Mouse (Mus musculus) MEL (cell line): ENCODE results near the gene Olfr716. TPM values are rescaled to one million over a fixed set of nuclear protein-coding genes. Genes with fewer than 3 reads are reported as not detected.
"Not testable (repeated sequence)": the region's sequence is repeated elsewhere in the genome, so short reads cannot be mapped to it uniquely, and the experiment has no call there.

Experiments used
- DNase-seq: peaks from one replicate; pipeline ENCODE4 v3.0.0; 2011; ENCODE audit warnings: low read depth, low spot score
- H3K27ac ChIP-seq: 2 replicates; pipeline ENCODE4 v1.5.1; 2012; ENCODE audit warnings: low read depth, mild to moderate bottlenecking, control low read depth, low read length, moderate library complexity; ENCODE audit not compliant: control insufficient read depth
- H3K27me3 ChIP-seq, 2 experiments: fragments of 150-350 bp in 1 of 2; sonication (generic) in 1 of 2; 2 replicates each; pipeline ENCODE4 v1.6.1; 2012; ENCODE audit warnings: low read length in 2 of 2, mild to moderate bottlenecking in 2 of 2, improper control_type of control experiment in 1 of 2, moderate library complexity in 1 of 2; ENCODE audit not compliant: insufficient read depth in 2 of 2, control insufficient read depth in 1 of 2
- H3K36me3 ChIP-seq, 2 experiments: 2 replicates each; pipeline ENCODE4 v1.6.1; 2012 to 2014; ENCODE audit warnings: low read length in 2 of 2, improper control_type of control experiment in 1 of 2, inconsistent platforms in 1 of 2, mild to moderate bottlenecking in 1 of 2; ENCODE audit not compliant: insufficient read depth in 2 of 2, control insufficient read depth in 1 of 2
- H3K4me1 ChIP-seq, 2 experiments: fragments of 150-350 bp in 1 of 2; sonication (generic) in 1 of 2; 2 replicates each; pipeline ENCODE4 v1.6.1; 2012; ENCODE audit warnings: low read length in 2 of 2, improper control_type of control experiment in 1 of 2, mild to moderate bottlenecking in 1 of 2; ENCODE audit not compliant: insufficient read depth in 2 of 2, control insufficient read depth in 1 of 2
- H3K4me3 ChIP-seq, 2 experiments: fragments of 150-350 bp in 1 of 2; sonication (generic) in 1 of 2; 2 replicates each; pipeline ENCODE4 v1.5.1; 2012; ENCODE audit warnings: low read depth in 2 of 2, low read length in 2 of 2, mild to moderate bottlenecking in 2 of 2, moderate library complexity in 2 of 2, control low read depth in 1 of 2, improper control_type of control experiment in 1 of 2; ENCODE audit not compliant: control insufficient read depth in 1 of 2, insufficient read depth in 1 of 2
- H3K79me2 ChIP-seq: 2 replicates; pipeline ENCODE4 v1.6.1; 2012; ENCODE audit warnings: mild to moderate bottlenecking, low read length, moderate library complexity; ENCODE audit not compliant: control insufficient read depth, poor library complexity, insufficient read depth
- H3K9ac ChIP-seq: 2 replicates; pipeline ENCODE4 v1.6.1; 2012; ENCODE audit warnings: low read depth, mild to moderate bottlenecking, control low read depth, low read length, moderate library complexity; ENCODE audit not compliant: control insufficient read depth, poor library complexity, severe bottlenecking
- H3K9me3 ChIP-seq: fragments of 150-350 bp; sonication (generic); replicated peaks from 2 replicates; pipeline ENCODE4 v1.6.1; 2012; ENCODE audit warnings: mild to moderate bottlenecking, low read length, improper control_type of control experiment, moderate library complexity; ENCODE audit not compliant: insufficient read depth
- KAT2A ChIP-seq: conservative IDR thresholded peaks from 2 replicates; pipeline ENCODE4 v1.6.1; 2012; ENCODE audit warnings: low read depth, low read length, improper control_type of control experiment, inconsistent platforms
- NELFE ChIP-seq: IDR thresholded peaks from 2 replicates; pipeline ENCODE4 v1.6.1; 2011; ENCODE audit warnings: low read depth, low read length, improper control_type of control experiment
- ZMIZ1 ChIP-seq: IDR thresholded peaks from 2 replicates; pipeline ENCODE4 v1.6.1; 2012; ENCODE audit warnings: low read depth, mild to moderate bottlenecking, inconsistent platforms, low read length, improper control_type of control experiment, moderate library complexity
- polyA plus RNA-seq, 2 experiments: library from polyadenylated mRNA; stranded (reverse) in 1 of 2; unstranded in 1 of 2; fragments of >175 nt in 1 of 2; fragments of >200 nt in 1 of 2; gene quantifications; 2 replicates each; pipeline versions ENCODE4 v1.2.1 to v1.2.4; 2012; ENCODE audit warnings: low replicate concordance in 2 of 2, low read depth in 1 of 2; ENCODE audit not compliant: insufficient read length in 2 of 2, insufficient read depth in 1 of 2, missing spikeins in 1 of 2
- total RNA-seq: library from RNA; depleted of rRNA; stranded (reverse); fragments of 300-350 nt; gene quantifications from 2 replicates; pipeline ENCODE4 v1.2.3, GENCODE M21; 2012; rRNA removed

Olfr716 gene
- total RNA-seq (not detected in 2 replicates), polyA plus RNA-seq (not detected)

- H3K9me3 ChIP-seq, H3K4me3 ChIP-seq, H3K36me3 ChIP-seq, DNase-seq, H3K9ac ChIP-seq, H3K27me3 ChIP-seq, H3K79me2 ChIP-seq, H3K27ac ChIP-seq, H3K4me1 ChIP-seq: not testable (repeated sequence)
Observed at GRCm38 (mm10) chr7:107138027-107138426, at the start of gene Olfr716. Gene Olfr716 (plus strand): TSS chr7:107138327.

DNA sequence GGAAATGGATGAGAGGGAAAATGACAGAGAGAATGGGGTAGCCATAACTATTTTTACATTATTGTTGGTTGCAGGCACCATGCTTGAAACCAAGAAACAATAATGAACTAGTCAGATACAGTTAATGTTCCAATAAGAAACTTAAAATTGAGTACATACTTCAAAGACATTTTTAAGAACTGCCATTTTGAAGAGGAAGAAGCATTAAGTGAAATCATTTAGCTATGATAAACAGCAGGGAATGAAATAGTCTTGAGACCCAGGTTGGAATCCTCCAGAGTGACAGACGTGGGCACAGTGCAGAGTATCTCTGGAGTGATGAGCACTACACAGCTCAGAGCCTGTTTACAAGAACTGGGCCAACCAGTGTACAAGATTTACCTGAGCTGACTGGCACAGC, 45.2 kb upstream of the Olfr716 start, which contains the start of gene Olfr17:
Olfr17 (plus strand) TSS at position 301 of the 400 bp plus-strand sequence.
- H3K9ac ChIP-seq: no peak within 1 kb of the TSS
- H3K27ac ChIP-seq: no peak within 1 kb of the TSS
- no peak for DNase-seq
- TF ChIP-seq KAT2A: no peak
- no peak for TF ChIP-seq ZMIZ1
- no peak for TF ChIP-seq NELFE
- no peak within 1 kb of the TSS for H3K4me3 ChIP-seq
- no peaks in the 10 kb centered on the region for H3K36me3 ChIP-seq
- no peaks in the 10 kb centered on the region for H3K79me2 ChIP-seq
- no peaks in the 10 kb centered on the region for H3K9me3 ChIP-seq
- H3K4me1 ChIP-seq: no peaks in the 10 kb centered on the region
- no peaks in the 10 kb centered on the region for H3K27me3 ChIP-seq

DNA sequence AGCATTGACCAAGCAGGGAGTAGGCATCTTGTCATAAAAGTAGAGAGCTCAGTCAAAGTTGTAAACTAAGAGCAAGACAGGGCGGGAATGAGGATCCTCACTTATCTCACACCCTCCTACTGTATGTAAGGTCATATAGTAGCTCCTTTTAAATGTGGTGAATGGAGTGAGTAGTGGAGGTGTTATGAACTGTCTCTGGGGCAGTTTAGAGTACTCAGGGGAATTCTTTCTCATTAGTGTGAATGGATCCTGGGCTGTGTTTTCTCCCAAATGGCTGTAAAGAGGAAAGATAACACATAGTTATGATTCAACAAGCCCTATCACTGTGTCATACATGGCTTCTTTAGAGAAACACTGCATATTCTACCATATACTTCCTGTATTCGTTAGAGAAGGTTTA, 27.9 kb upstream of the Olfr716 start, which contains the start of gene Olfr715b:
Olfr715b (minus strand) TSS at position 101 of the 400 bp plus-strand sequence.
- H3K27ac ChIP-seq, H3K4me3 ChIP-seq, H3K9me3 ChIP-seq, H3K9ac ChIP-seq, DNase-seq, H3K36me3 ChIP-seq, H3K27me3 ChIP-seq, H3K4me1 ChIP-seq, H3K79me2 ChIP-seq: not testable (repeated sequence)

GRCm38 (mm10) chr7:107130983-107131382, 7.1 kb upstream of the Olfr716 start, which contains the start of gene Olfr715:
Gene Olfr715 (minus strand): TSS chr7:107131083.
- not testable (repeated sequence) for H3K9me3 ChIP-seq, H3K79me2 ChIP-seq, H3K27me3 ChIP-seq, H3K27ac ChIP-seq, H3K9ac ChIP-seq, H3K36me3 ChIP-seq, H3K4me1 ChIP-seq, DNase-seq, H3K4me3 ChIP-seq
